Mouse (Mus musculus) inflammation-experienced regulatory T-cells, adult 6 months (primary cell): ENCODE measurements at regions not wholly inside any gene's neighbourhood (a gene's known extent, or its start where the extent isn't known, plus 50 kb on each side); places are given as distances from the start of the nearest gene placed in this dataset.

Experiments
- ATAC-seq: one replicate; pipeline ENCODE4 v1.8.0; 2017

DNA sequence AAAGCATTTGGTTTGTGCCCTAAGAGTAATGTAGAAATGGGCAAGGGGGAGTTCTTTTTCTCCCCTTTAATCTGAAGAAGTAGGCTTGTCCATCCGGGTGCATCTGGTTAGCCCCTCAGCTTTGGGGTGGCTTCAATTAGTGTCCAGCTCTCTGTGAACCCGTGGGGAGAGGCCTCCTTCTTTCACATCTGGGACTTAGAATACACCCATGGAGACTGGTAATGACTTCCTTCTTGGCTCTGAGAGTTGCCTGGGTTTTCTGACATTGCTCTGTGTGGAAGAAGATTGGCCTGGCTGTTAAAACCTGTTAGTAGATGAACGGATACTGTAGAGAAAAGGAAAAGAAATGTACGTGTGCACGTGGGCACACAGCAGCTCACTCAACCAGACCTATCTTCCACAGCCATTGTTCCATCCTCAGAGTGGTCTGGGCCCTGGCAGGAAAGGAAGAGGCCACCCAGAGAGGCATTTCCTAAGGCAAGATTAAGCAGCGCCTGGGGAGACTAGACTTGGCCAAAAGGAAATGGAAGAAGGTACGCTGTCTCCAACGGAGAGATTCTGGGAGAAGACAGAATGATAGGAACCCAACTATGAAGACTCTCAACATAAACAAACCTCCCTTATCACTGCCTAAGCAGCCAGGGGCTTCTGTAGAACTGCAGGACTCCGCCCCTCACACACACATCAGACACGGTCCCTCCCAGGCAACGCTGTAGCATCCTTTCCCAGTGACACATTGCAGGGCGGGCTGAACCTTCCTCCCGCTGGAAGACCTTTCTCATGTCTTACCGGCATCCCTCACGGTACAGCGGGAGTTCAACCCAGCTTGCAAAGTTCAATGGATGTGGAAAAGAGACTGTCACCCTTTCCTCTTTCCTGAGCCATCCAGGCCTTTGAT, 372.4 kb downstream of the Foxo1 start:
- no peak for ATAC-seq

DNA sequence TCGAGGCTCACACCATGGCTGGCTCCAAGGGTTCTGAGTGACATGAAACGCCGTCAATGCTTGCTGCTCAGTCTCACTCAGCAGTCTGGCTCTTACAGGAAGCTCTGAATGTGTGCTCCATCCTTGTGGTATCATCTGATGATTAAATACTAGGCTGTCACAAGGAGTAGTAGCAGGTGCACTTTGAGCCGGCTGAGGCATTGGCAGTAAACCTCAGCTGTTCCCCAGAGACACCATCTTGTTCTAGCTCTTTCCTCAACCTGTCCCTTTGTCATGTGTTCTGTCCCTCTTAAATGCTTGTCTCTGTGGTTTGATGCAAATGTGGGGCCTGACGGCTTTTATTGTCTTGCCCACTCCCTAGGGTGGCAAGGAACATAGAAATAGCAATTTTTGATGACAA, 370.7 kb downstream of the Foxo1 start:
- no peak for ATAC-seq

GRCm38 (mm10) chr3:52634353-52634752, 366.2 kb downstream of the Foxo1 start:
- ATAC-seq: peak; percentile 96

DNA sequence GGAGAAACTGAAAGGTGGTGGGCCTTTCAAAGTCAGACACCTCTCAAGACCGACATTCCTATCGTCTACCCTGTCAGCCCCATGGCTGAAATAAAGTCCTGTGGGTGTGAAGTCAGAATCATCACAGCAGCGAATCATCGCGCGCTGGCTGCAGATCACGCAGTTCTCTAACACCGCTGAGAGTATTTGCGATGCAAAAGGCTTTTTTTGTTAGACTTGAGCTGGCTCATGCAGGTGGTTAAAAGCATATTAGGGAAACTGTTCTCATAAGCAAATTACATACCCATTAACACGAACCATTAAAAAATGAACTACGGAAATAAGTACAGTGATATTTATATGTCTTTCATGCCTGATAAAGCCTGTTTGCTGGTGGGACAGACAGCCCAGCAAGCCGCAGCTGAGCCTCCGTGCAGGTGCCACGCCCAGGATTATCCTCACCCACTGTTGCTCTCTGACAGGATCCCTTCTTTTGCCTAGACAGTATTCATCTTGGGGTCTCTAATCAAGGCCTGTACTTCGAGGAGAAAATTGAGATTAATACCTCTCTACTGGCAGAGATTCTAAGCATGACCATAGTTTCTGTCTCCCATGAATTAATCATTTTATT, 365.5 kb downstream of the Foxo1 start:
- ATAC-seq: no peak

DNA sequence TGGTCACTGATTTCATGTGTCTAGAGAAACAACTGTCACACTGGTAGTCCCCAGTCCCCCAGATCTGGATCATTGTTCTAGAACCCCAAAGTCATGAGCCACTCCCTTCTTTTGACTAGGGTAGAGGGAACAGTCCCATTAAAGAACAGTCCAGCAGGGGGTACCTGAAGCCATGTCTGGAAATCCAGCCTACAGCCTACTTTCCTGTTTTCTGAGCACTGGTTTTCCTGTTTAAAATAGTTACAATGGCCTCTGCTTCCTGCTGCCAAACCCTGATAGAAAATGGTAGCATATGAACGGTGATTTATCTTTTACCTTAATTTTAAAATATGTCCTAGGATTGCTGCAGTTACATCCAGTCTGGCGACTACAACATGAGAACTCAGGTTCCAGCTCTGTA, 364.5 kb downstream of the Foxo1 start:
- no peak for ATAC-seq

DNA sequence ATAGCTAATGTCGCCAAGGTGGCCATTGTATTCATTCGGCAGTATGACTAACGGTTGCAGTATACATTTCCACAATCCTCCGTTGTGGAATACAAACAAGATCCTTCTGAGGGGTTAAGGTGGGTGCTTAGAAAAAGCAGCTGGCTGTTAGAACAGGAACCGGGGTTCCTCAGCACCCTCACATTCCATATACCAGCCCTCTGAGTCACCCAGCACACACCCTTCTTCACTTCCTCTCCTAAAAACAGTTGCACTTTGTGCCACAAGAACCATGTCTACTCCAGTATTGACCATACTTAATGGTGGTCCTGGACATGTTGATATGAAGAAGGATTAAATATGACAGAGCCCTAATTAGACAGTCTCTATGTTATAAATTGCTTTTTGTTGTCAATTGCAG, 362.1 kb downstream of the Foxo1 start:
- no peak for ATAC-seq

DNA sequence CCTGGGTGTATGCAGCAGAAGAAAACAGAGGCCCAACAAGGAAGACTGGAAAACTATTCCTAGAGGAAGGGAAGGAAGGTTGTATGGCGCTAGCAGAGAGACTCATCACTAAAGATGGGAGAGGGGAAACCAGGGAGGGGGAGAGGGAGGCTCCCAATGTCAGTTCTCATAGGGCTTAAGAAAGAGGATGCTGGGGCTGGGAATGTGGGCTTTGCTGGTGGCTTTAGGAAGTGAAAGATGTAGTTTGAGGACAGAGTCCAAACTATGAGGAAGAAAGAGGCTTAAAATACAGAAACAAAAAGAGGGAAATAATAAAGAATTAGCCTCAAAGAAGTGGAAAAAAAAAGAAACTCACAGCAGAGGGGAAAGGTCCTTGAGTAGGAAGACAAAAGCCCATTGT, 357.0 kb downstream of the Foxo1 start:
- no peak for ATAC-seq

DNA sequence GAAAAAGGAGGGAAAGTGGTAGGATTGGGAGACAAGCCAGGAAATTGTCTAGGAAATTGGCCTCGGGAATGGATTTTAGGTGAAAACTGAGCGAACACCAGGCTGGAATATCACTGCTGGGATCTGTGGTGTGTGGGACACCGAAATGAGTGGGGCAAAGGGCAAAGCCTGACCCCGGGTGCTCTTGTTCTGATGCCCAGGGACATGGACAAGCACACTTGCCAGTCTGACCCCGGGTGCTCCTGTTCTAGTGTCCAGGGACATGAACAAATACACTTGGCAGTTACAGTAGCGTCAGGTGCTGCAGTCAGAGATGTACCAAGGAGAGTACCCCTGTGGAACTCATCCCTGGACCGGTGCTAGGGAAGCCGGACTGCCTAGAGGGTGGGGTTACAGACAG, 354.4 kb downstream of the Foxo1 start:
- no peak for ATAC-seq

DNA sequence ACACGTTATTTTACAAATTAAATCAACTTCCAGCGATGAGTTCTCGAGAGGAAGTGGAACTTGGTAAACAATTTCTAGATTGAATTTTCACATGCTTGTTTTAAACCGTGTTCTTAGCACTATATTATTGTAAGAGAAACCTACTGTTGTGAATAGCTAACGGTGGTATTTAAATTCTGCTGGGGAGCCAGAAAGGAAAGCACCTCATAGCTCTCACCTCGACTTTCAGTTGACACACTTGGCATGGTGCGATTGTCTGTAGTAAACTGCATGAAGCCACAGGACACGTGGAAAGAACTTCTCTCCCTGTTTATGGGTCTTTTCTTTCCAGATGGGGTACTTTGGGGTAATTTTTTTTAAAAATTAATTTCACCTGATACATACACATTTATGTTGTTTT, 353.8 kb downstream of the Foxo1 start:
- ATAC-seq: peak; percentile 36

DNA sequence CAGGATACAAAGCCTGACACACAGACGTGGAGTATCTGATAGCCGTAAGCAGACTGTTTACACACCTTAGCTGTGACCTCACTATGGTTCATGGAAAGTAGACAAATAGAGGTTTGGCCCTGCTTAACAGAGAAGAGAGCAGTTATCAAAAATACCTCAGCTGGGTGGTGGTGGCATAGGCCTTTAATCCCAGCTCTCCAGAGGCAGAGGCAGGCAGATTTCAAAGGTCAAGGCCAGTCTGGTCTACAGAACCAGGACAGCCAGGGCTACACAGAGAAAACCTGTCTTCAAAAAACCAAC, 350.7 kb downstream of the Foxo1 start:
- peak; percentile 38 for ATAC-seq

DNA sequence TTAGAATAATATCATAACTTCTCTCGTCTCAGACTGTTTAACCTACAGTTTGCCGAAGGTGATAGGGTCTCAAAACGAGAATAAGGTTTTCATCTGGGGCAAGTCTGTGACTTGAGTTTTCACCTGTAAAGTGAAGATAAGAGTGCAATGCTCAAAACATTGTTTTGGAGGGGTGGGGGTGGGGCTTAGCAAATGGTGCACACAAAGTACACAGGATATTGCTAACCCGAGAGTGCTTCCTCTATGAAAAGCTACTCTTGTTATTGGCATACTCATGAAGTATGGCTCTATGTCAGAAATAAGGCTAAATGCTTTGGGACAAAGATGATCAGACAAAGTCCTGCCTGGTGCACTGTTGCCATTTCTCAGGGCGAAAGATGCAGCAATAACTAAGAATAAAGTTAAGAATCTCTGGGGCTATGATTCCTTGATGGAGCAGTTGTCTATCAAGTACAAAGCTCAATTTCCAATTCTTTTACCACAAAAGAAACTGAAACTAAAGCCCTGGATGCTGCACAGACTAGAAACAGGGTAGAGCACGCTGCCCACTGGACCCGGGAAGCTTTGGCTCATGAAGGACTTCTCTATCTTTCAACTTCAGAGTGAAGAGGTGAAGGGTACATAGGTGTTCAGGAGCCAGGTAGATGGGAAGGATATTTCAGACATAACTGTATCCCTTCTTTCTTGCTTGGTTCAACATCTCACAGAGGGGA, 350.2 kb downstream of the Foxo1 start:
- peak; percentile 87 for ATAC-seq

DNA sequence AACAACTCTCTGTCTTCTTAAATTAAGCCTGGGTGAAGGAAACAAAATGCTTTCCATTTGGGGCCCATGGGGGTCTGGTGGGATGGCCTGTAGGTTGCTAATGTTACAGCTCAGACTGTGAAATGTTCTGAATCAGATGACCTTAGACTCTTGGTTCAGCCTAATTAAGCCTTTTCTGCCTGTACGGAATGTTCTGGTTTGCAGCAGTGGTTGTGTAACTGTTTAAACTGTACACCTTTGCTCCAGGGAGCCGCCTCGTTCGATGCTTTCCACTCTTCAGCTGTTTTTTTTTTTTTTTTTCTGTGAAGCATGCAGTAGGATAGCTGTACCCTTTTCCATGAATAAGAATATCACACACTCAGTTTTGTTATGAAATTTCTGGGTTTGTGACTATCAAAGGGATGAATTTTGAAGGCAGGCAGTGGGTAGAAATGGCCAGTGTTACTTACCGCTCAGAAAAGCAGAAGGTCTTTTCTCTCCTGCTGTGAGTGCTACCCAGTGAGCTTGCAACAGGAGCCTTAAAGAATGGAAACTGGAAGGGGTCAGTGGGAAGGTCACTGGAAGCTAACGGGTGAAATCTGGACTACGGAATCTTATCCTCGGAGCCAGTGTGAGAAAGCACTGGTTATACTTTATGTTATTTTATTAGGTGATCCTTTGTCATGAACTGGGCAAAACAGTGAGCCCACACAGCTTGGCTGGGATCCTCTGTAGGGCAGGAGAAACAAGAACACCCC, 349.4 kb downstream of the Foxo1 start:
- ATAC-seq: no peak

GRCm38 (mm10) chr3:52611881-52612280, 343.7 kb downstream of the Foxo1 start:
- ATAC-seq: no peak

GRCm38 (mm10) chr3:52610466-52610865, 342.3 kb downstream of the Foxo1 start:
- ATAC-seq: no peak

DNA sequence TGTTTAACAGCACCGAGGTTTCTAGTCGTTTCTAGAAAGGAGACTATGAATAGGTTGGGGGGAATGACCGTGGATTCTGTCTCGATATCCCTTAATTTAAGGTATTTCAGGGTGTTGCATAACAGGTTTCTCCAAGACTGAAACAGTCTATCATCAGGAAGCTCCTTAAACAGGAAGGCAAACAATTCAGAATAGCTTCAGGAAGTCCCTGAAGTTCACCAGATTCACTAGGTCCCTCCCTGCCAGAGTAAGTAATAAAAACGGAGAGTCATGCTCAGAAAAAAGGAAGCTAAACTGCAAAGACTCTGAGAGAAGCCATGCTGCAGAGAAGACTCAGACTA, 339.9 kb downstream of the Foxo1 start:
- no peak for ATAC-seq

DNA sequence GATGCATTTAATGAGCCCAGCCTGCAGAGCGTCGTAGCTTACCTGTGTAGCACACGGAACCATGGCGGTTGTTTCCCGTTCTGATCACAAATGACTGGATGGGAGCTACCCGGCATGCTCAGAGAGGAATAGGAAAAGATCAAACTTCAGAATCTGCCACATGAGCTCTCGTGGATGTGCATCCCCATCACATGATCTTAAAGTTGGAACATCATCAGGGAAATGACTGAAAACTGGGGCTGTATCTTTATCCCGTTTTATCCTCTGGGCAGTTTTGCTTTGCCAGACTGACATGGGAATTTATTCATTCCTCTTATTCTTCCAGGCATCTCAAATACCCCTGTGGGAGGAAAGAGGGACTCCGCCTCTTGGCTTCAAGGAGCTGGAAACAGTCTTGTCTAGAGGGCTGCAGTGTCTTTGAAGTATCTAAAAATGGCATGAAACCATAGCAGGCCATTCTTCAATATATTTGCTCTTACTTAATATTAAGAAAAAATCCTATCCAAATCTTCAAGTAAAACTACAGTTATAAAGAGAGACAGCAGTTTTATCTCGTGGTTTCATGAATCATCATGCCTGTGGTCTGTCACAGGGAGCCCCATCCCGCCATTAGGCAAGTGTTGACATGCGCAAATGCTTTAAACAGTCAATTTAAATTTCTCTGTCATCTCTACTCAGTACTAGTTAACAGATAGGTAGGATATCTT, 339.4 kb downstream of the Foxo1 start:
- no peak for ATAC-seq

- no peak for ATAC-seq
Measured at GRCm38 (mm10) chr3:52605261-52605771, 337.2 kb downstream of the Foxo1 start.

GRCm38 (mm10) chr3:52603244-52603704, 335.1 kb downstream of the Foxo1 start:
- no peak for ATAC-seq

- no peak for ATAC-seq
Measured at GRCm38 (mm10) chr3:52601011-52601745, 333.0 kb downstream of the Foxo1 start.

- no peak for ATAC-seq
Measured at GRCm38 (mm10) chr3:52600581-52600980, 332.4 kb downstream of the Foxo1 start.

DNA sequence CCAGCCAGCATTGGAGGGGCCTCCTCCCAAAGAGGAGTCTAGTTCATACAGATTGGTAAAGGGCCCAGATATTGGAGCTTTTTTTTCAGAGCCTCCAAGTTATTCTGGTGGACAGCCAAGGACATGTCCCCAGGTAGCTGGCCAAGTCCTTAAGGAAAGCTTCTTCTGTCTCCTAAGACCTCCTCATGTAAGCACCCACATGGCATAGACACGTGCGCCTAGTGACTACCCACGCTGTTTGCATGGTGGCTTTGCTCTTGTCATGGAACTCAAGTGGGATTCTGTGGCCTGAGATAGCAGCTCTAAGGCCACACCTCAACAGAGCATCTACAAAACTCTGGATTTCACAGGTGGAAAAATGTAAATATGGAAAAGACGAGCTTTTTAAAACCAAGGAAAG, 332.0 kb downstream of the Foxo1 start:
- ATAC-seq: no peak

- ATAC-seq: no peak
Measured at GRCm38 (mm10) chr3:52586418-52586817, 318.3 kb downstream of the Foxo1 start.
